ENCODE assay signal across 8 mouse cellular contexts in genomic region chr9:43104873-43105663, GRCm38 (mm10). TPM values are rescaled to one million over a fixed set of nuclear protein-coding genes. Genes with fewer than 3 reads are reported as not detected.
DNase-seq lines count a peak whose midpoint lies in the region; ATAC-seq and TF ChIP-seq lines count a peak whose summit lies in the region.

No protein-coding gene starts in this region.

- no peaks in the 10 kb centered on the region for H3K9me3 ChIP-seq in MEL (replicated peaks; ENCODE audit: insufficient read depth, low read length)
- no peaks in the 10 kb centered on the region for H3K9me3 ChIP-seq in lung, embryonic 14.5 days (ENCODE audit: low read depth, low read length)

- TF ChIP-seq EP300 in MEL (IDR thresholded peaks at IDR 0.05; ENCODE audit: low read depth in 1 of 2, low read length in 2 of 2): no peak
- no peak for TF ChIP-seq EP300 in heart, adult 2 months (IDR thresholded peaks at IDR 0.05; ENCODE audit: insufficient read depth, low read depth, low read length)

- under 1% methylated on average over 39 of the region's 40 CpGs for WGBS in heart, adult 2 months
- WGBS in kidney, adult 2 months: under 1% methylated on average over 40 of the region's 40 CpGs
- under 1% methylated on average over 40 of the region's 40 CpGs for WGBS in lung, embryonic 14.5 days

- H3K4me3 ChIP-seq in MEL (ENCODE audit: control insufficient read depth in 1 of 2, insufficient read depth in 1 of 2, low read depth in 2 of 2, low read length in 2 of 2): peak overlapping the region; percentile 82 to 86
- peak overlapping the region; percentile 90 for H3K4me3 ChIP-seq in heart, adult 2 months
- peak overlapping the region; percentile 66 for H3K4me3 ChIP-seq in kidney, adult 2 months (ENCODE audit: insufficient read depth, low read depth, low read length)
- peak overlapping the region; percentile 96 for H3K4me3 ChIP-seq in lung, embryonic 14.5 days (ENCODE audit: low read depth, low read length)

- peak overlapping the region; percentile 86 for H3K27ac ChIP-seq in MEL (ENCODE audit: control insufficient read depth, low read depth, low read length)
- H3K27ac ChIP-seq in heart, adult 2 months: peak overlapping the region; percentile 98
- peak overlapping the region; percentile 96 for H3K27ac ChIP-seq in kidney, adult 2 months (ENCODE audit: insufficient read depth, low read depth, low read length)
- H3K27ac ChIP-seq in lung, embryonic 14.5 days (ENCODE audit: low read depth): peak overlapping the region; percentile 96

- H3K9ac ChIP-seq in MEL (ENCODE audit: control insufficient read depth, low read depth, low read length, poor library complexity, severe bottlenecking): peak overlapping the region; percentile 92
- H3K9ac ChIP-seq in heart, adult 2 months (ENCODE audit: low read depth, low read length): peak overlapping the region; percentile 96
- peak overlapping the region; percentile 92 for H3K9ac ChIP-seq in lung, embryonic 14.5 days

- no peak for TF ChIP-seq CTCF in MEL (IDR thresholded peaks at IDR 0.05 in 2 of 3, conservative IDR thresholded peaks at IDR 0.05 in 1 of 3; ENCODE audit: control insufficient read depth in 1 of 3, insufficient read depth in 1 of 3, low read depth in 2 of 3, low read length in 3 of 3, poor library complexity in 1 of 3, severe bottlenecking in 1 of 3)
- no peak for TF ChIP-seq CTCF in heart, adult 2 months (IDR thresholded peaks at IDR 0.05)
- no peak for TF ChIP-seq CTCF in kidney, adult 2 months (conservative IDR thresholded peaks at IDR 0.05; ENCODE audit: insufficient read depth, insufficient read length, low read depth, low read length)
- no peak for TF ChIP-seq CTCF in lung, embryonic 14.5 days (IDR thresholded peaks at IDR 0.05; ENCODE audit: low read depth)

- no peak for TF ChIP-seq RAD21 in MEL (IDR thresholded peaks at IDR 0.05; ENCODE audit: low read depth, low read length)

- H3K4me2 ChIP-seq in lung, embryonic 14.5 days: peak overlapping the region; percentile 77

- H3K4me1 ChIP-seq in MEL (ENCODE audit: control insufficient read depth in 1 of 2, insufficient read depth in 2 of 2, low read length in 2 of 2): peaks cover 14 to 28% of the 10 kb centered on the region in 2 experiments
- H3K4me1 ChIP-seq in heart, adult 2 months (ENCODE audit: control insufficient read depth, insufficient read depth, low read length): peaks cover 15% of the 10 kb centered on the region
- H3K4me1 ChIP-seq in kidney, adult 2 months (ENCODE audit: control insufficient read depth, insufficient read depth, low read length): peaks cover 20% of the 10 kb centered on the region
- H3K4me1 ChIP-seq in lung, embryonic 14.5 days (ENCODE audit: insufficient read depth): peaks cover 10% of the 10 kb centered on the region

- no peak for TF ChIP-seq POLR2A in MEL (IDR thresholded peaks at IDR 0.05; ENCODE audit: control insufficient read depth in 1 of 2, insufficient read depth in 1 of 2, low read depth in 1 of 2, low read length in 2 of 2, poor library complexity in 1 of 2)
- 0 out of 2 replicates have a peak, but pooled peaks have one; percentile 5 for TF ChIP-seq POLR2A in heart, adult 2 months (IDR thresholded peaks at IDR 0.05; ENCODE audit: insufficient read depth, low read depth, low read length)
- TF ChIP-seq POLR2A in kidney, adult 2 months (IDR thresholded peaks at IDR 0.05; ENCODE audit: low read depth, low read length): no peak

- peaks cover 0 to 39% of the 10 kb centered on the region in 2 experiments; a peak in 2 of 4 replicates for H3K36me3 ChIP-seq in MEL (ENCODE audit: control insufficient read depth in 1 of 2, insufficient read depth in 2 of 2, low read length in 2 of 2)
- peaks cover 9% of the 10 kb centered on the region for H3K36me3 ChIP-seq in heart, adult 2 months (ENCODE audit: control insufficient read depth, insufficient read depth, low read length)
- H3K36me3 ChIP-seq in kidney, adult 2 months (ENCODE audit: control insufficient read depth, insufficient read depth, low read length): no peaks in the 10 kb centered on the region; the same call in 1 of the 2 replicates
- H3K36me3 ChIP-seq in lung, embryonic 14.5 days (ENCODE audit: insufficient read depth): no peaks in the 10 kb centered on the region

- no peak for ATAC-seq in lung, embryonic 14.5 days (ENCODE audit: insufficient read depth)

- H3K27me3 ChIP-seq in MEL (ENCODE audit: control insufficient read depth in 1 of 2, insufficient read depth in 2 of 2, low read length in 2 of 2): no peaks in the 10 kb centered on the region
- no peaks in the 10 kb centered on the region for H3K27me3 ChIP-seq in heart, adult 2 months (ENCODE audit: control insufficient read depth, insufficient read depth, low read length)
- H3K27me3 ChIP-seq in kidney, adult 2 months (replicated peaks; ENCODE audit: control insufficient read depth, insufficient read depth, low read length): no peaks in the 10 kb centered on the region
- no peaks in the 10 kb centered on the region for H3K27me3 ChIP-seq in lung, embryonic 14.5 days (ENCODE audit: insufficient read depth, low read length)

- DNase-seq in layer of hippocampus, adult 11-12 months (ENCODE audit: low spot score): peak; percentile 37
- no peak for DNase-seq in layer of hippocampus, adult 9-11 months
- DNase-seq in MEL (ENCODE audit: low read depth, low spot score): peak; percentile 66
- DNase-seq in cerebellum, postnatal 14 days: peak; percentile 75 to 78
- DNase-seq in heart, adult 2 months: no peak
- peak; percentile 84 for DNase-seq in kidney, adult 2 months
- peak; percentile 57 for DNase-seq in lung, embryonic 14.5 days
- peak; percentile 17 to 25 for DNase-seq in spleen, postnatal 14 days (ENCODE audit: low spot score in 2 of 2)

- intact Hi-C loops in heart, adult 2 months (cut with DNase I): no loop called here

- peaks cover 33% of the 10 kb centered on the region for H3K79me2 ChIP-seq in MEL (ENCODE audit: control insufficient read depth, insufficient read depth, low read length, poor library complexity)
- peaks cover 3% of the 10 kb centered on the region; the same call in 1 of the 2 replicates for H3K79me2 ChIP-seq in heart, adult 2 months (replicated peaks; ENCODE audit: control insufficient read depth, insufficient read depth, low read length)

TF ChIP-seq in MEL, 35 proteins besides CTCF, POLR2A, EP300 and RAD21:
- TF ChIP-seq TBP (IDR thresholded peaks at IDR 0.05; ENCODE audit: low read depth, low read length) (peak; percentile 52; the same call in 1 of the 2 replicates), ZKSCAN1 (IDR thresholded peaks at IDR 0.05; ENCODE audit: low read depth, low read length) (no peak), SIN3A (IDR thresholded peaks at IDR 0.05; ENCODE audit: low read length) (peak; percentile 59)

RNA-seq across cellular contexts. Expression of gene Arhgef12, which starts 2.0 kb away (rescaled TPM):
- total RNA-seq in MEL (2012; rRNA removed): 11.8 and 14.8 TPM in 2 replicates
- 10 to 100 TPM; 14.7 to 33.5 TPM for polyA plus RNA-seq in MEL (2012; ENCODE audit: insufficient read depth in 1 of 2, insufficient read length in 2 of 2, low read depth in 1 of 2, low replicate concordance in 2 of 2, missing spikeins in 1 of 2)
- total RNA-seq in heart, adult 2 months (2021): 100 to 1,000 TPM; 136 to 150 TPM
- polyA plus RNA-seq in heart, adult 2 months (2012; rRNA removed): 34.8 and 66.4 TPM in 2 replicates
- 47.6 and 48.0 TPM in 2 replicates for polyA plus RNA-seq in kidney, adult 2 months (2012; rRNA removed)
- 19.1 and 24.7 TPM in 2 replicates for polyA plus RNA-seq in lung, embryonic 14.5 days (2014; fragmentation: Nextera tagmentation; extraction: Ambion mirVana)

RNA-seq across cellular contexts. Expression of gene Tmem136, which starts 11.3 kb away (rescaled TPM):
- 0.42 and 0.62 TPM in 2 replicates for total RNA-seq in MEL (2012; rRNA removed)
- 1 to 10 TPM in 1 of 2 experiments, not detected in 1; 2.0 TPM for polyA plus RNA-seq in MEL (2012; ENCODE audit: insufficient read depth in 1 of 2, insufficient read length in 2 of 2, low read depth in 1 of 2, low replicate concordance in 2 of 2, missing spikeins in 1 of 2)
- 1 to 10 TPM; 5.7 to 7.1 TPM for total RNA-seq in heart, adult 2 months (2021)
- polyA plus RNA-seq in heart, adult 2 months (2012; rRNA removed): 7.4 and 10.2 TPM in 2 replicates
- 12.4 and 13.2 TPM in 2 replicates for polyA plus RNA-seq in kidney, adult 2 months (2012; rRNA removed)
- 5.3 and 5.9 TPM in 2 replicates for polyA plus RNA-seq in lung, embryonic 14.5 days (2014; fragmentation: Nextera tagmentation; extraction: Ambion mirVana)

Comparison
In these comparisons a context has a peak if more than half of its experiments do, and no peak if none do; other contexts are left out.
1. DNase-seq: peak in layer of hippocampus, adult 11-12 months (single experiment), MEL (single experiment), cerebellum, postnatal 14 days (2 of 2), kidney, adult 2 months (single experiment), lung, embryonic 14.5 days (single experiment) and spleen, postnatal 14 days (2 of 2); none in layer of hippocampus, adult 9-11 months (single experiment) and heart, adult 2 months (0 of 2).
2. Peak in every context shown above with its lines, with median percentiles within 50 percentile points of each other: H3K27ac ChIP-seq, H3K4me3 ChIP-seq and H3K9ac ChIP-seq.